Mouse (Mus musculus) brain, embryonic 14.5 days (tissue): ENCODE data around the gene Brms1. TPM values are rescaled to one million over a fixed set of nuclear protein-coding genes. Genes with fewer than 3 reads are reported as not detected.
A peak's percentile ranks its signal among the peaks of the same experiment; 100 is the strongest.

Source experiments
- DNase-seq: peaks from one replicate; pipeline ENCODE4 v3.0.0-alpha.2; 2011; ENCODE audit warnings: low read depth
- CTCF ChIP-seq: fragments of 200-500 bp; IDR thresholded peaks from 2 replicates; pipeline ENCODE4 v1.5.1; 2012; ENCODE audit warnings: inconsistent platforms, mild to moderate bottlenecking, moderate library complexity, borderline replicate concordance; ENCODE audit not compliant: insufficient read depth, insufficient read length; ENCODE audit errors: extremely low read depth
- POLR2A ChIP-seq: fragments of 200-500 bp; IDR thresholded peaks from 2 replicates; pipeline ENCODE4 v1.6.1; 2012; ENCODE audit warnings: mild to moderate bottlenecking, inconsistent platforms, borderline replicate concordance; ENCODE audit not compliant: poor library complexity, insufficient read depth, insufficient read length, severe bottlenecking; ENCODE audit errors: extremely low read depth
- polyA plus RNA-seq: library from polyadenylated mRNA; depleted of rRNA; stranded (reverse); fragments of >200 nt; gene quantifications from 2 replicates; pipeline ENCODE4 v1.2.3, GENCODE M21; 2012; rRNA removed

Gene Brms1
- polyA plus RNA-seq, 1 experiment: 32.9 TPM

DNA sequence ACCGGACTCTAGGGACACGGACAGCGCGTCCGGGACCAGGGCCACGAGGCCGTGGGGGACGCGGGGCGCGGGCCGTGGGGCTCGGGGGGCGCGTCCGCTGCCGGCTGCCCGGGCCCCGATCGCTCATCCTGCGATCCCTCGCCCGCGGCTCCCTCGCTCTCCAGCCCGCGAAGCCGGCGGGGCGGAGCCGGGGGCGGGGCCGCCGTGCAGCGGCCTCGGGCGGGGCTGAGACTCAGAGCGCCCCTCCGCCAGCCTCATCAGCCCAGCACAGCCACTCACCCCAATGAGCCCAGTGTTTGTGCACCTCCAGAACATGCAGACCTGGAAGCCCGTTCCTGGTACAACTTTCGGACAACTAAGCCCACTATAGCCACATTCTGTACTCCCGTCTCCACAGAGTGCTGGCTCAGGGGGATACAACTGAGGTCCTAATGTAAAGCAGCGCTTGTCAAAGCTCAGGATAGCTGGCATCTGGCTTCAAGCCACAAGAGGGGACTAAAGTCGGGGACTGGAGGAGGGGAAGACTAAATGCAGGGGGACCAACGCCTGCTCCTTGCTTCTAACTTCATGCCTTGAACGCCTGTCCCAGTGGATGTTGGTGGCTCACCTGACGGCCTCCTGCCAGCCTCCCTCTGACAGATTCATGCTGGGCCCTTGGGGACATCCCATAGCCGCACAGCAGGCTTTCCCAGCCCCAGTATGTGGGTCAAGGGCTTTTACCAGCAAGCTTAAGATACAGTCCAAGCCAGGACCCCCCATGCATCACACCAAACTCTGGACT lies 57.4 kb downstream of the Brms1 start, which contains the start of gene Cnih2:
Cnih2 (minus strand) TSS at position 159 of the 781 bp plus-strand sequence.
- DNase-seq: peak; percentile 85
- peak; percentile 57 for TF ChIP-seq POLR2A
- no peak for TF ChIP-seq CTCF

Other genes starting within 250 kb of the Brms1 start
- gene Rbm4, start 247.5 kb upstream of the Brms1 start, polyA plus RNA-seq: 146 and 173 TPM in 2 replicates
- 28.7 and 57.0 TPM in 2 replicates for gene Gm21992, start 229.7 kb upstream of the Brms1 start, polyA plus RNA-seq
- 70.7 and 85.4 TPM in 2 replicates for gene Rbm14, start 229.7 kb upstream of the Brms1 start, polyA plus RNA-seq
- 42.3 and 45.1 TPM in 2 replicates for gene Ccs, start 202.0 kb upstream of the Brms1 start, polyA plus RNA-seq
- gene Ccdc87, start 202.0 kb upstream of the Brms1 start, polyA plus RNA-seq: 0.30 and 0.62 TPM in 2 replicates
- 73.6 and 85.2 TPM in 2 replicates for gene Ctsf, start 186.2 kb upstream of the Brms1 start, polyA plus RNA-seq
- 0.95 and 1.7 TPM in 2 replicates for gene Actn3, start 163.4 kb upstream of the Brms1 start, polyA plus RNA-seq
- 32.0 and 48.4 TPM in 2 replicates for gene Zdhhc24, start 162.7 kb upstream of the Brms1 start, polyA plus RNA-seq
- gene Bbs1, start 134.7 kb upstream of the Brms1 start, polyA plus RNA-seq: 18.5 and 27.6 TPM in 2 replicates
- 111 and 122 TPM in 2 replicates for gene Dpp3, start 113.1 kb upstream of the Brms1 start, polyA plus RNA-seq
- gene Peli3, start 98.2 kb upstream of the Brms1 start, polyA plus RNA-seq: 10.3 and 14.2 TPM in 2 replicates
- 70.0 and 81.9 TPM in 2 replicates for gene Mrpl11, start 79.2 kb upstream of the Brms1 start, polyA plus RNA-seq
- gene Npas4, start 51.0 kb upstream of the Brms1 start, polyA plus RNA-seq: 4.1 and 7.8 TPM in 2 replicates
- 31.1 and 34.9 TPM in 2 replicates for gene Slc29a2, start 17.5 kb upstream of the Brms1 start, polyA plus RNA-seq
- gene B4gat1, start 2.5 kb upstream of the Brms1 start, polyA plus RNA-seq: 46.8 and 49.8 TPM in 2 replicates
- 1.9 and 2.8 TPM in 2 replicates for gene AC124502.3, start 2.5 kb upstream of the Brms1 start, polyA plus RNA-seq
- 4.0 and 4.3 TPM in 2 replicates for gene Rin1, start 9.1 kb downstream of the Brms1 start, polyA plus RNA-seq
- gene Cd248, start 26.7 kb downstream of the Brms1 start, polyA plus RNA-seq: 15.5 and 24.7 TPM in 2 replicates
- gene Tmem151a, start 44.2 kb downstream of the Brms1 start, polyA plus RNA-seq: 6.8 and 10.7 TPM in 2 replicates
- 62.8 and 63.2 TPM in 2 replicates for gene Yif1a, start 47.2 kb downstream of the Brms1 start, polyA plus RNA-seq
- 467 and 494 TPM in 2 replicates for gene Cnih2, start 57.2 kb downstream of the Brms1 start, polyA plus RNA-seq
- gene Rab1b, start 65.7 kb downstream of the Brms1 start, polyA plus RNA-seq: 195 and 205 TPM in 2 replicates
- 117 and 134 TPM in 2 replicates for gene Klc2, start 77.2 kb downstream of the Brms1 start, polyA plus RNA-seq
- gene Pacs1, start 231.8 kb downstream of the Brms1 start, polyA plus RNA-seq: 50.2 and 71.6 TPM in 2 replicates